Mouse (Mus musculus) lung, adult 2 months (tissue): ENCODE measurements around the gene Kif21b.

Experiments
- CTCF ChIP-seq: fragments of 200-500 bp; IDR thresholded peaks from 2 replicates; pipeline ENCODE4 v1.5.1; 2011; ENCODE audit warnings: mild to moderate bottlenecking, low read length, control low read depth; ENCODE audit not compliant: insufficient read depth
- POLR2A ChIP-seq: fragments of 200-500 bp; IDR thresholded peaks from 2 replicates; pipeline ENCODE4 v1.6.1; 2011; ENCODE audit warnings: low read depth, mild to moderate bottlenecking, control low read depth, low read length, borderline replicate concordance; ENCODE audit errors: extremely low read depth

GRCm38 (mm10) chr1:136137575-136137974 lies 6.4 kb downstream of the Kif21b start:
- TF ChIP-seq CTCF: no peak
- no peak for TF ChIP-seq POLR2A
